Mouse (Mus musculus): ENCODE results near the gene Ank3. TPM values are rescaled to one million over a fixed set of nuclear protein-coding genes. Genes with fewer than 3 reads are reported as not detected.
A peak's percentile ranks its signal among the peaks of the same experiment; 100 is the strongest.

Ank3 gene
- polyA plus RNA-seq, 1 experiment from 2014 or later: 60.0 TPM

GRCm38 (mm10) chr10:70063881-70064555, 665.4 kb downstream of the Ank3 start:
- ATAC-seq: no peak

GRCm38 (mm10) chr10:70065191-70065590, 666.6 kb downstream of the Ank3 start:
- DNase-seq (ENCODE audit: low spot score) (peak; percentile 75), ATAC-seq (no peak)
- H3K9ac ChIP-seq (ENCODE audit: low read length): no peak overlapping the region
- WGBS: 32% methylated on average over 3 of the region's 3 CpGs
- no peak overlapping the region for H3K4me2 ChIP-seq (ENCODE audit: low read length)
- H3K9me3 ChIP-seq (replicated peaks; ENCODE audit: control insufficient read depth, low read length): no peaks in the 10 kb centered on the region
- H3K4me3 ChIP-seq (ENCODE audit: low read depth, low read length): no peak overlapping the region
- no peaks in the 10 kb centered on the region; the same call in 1 of the 2 replicates for H3K4me1 ChIP-seq (ENCODE audit: control insufficient read depth, insufficient read depth, low read length)
- H3K36me3 ChIP-seq (ENCODE audit: control insufficient read depth, insufficient read depth, low read length): no peaks in the 10 kb centered on the region
- H3K27me3 ChIP-seq (replicated peaks; ENCODE audit: control insufficient read depth, insufficient read depth, low read length): no peaks in the 10 kb centered on the region
- H3K27ac ChIP-seq (ENCODE audit: low read depth, low read length): no peak overlapping the region

More at GRCm38 (mm10) chr10:70063881-70064555, 665.4 kb downstream of the Ank3 start:
- Histone ChIP-seq H3K27ac (ENCODE audit: low read depth, low read length) (no peak overlapping the region), H3K36me3 (ENCODE audit: control insufficient read depth, insufficient read depth, low read length) (no peaks in the 10 kb centered on the region), H3K4me2 (ENCODE audit: low read length) (no peak overlapping the region), H3K4me3 (ENCODE audit: low read depth, low read length) (no peak overlapping the region), H3K27me3 (replicated peaks; ENCODE audit: control insufficient read depth, insufficient read depth, low read length) (no peaks in the 10 kb centered on the region), H3K4me1 (ENCODE audit: control insufficient read depth, insufficient read depth, low read length) (no peaks in the 10 kb centered on the region; the same call in none of the 2 replicates), H3K9ac (ENCODE audit: low read length) (no peak overlapping the region), H3K9me3 (replicated peaks; ENCODE audit: control insufficient read depth, low read length) (no peaks in the 10 kb centered on the region)
- DNase-seq (ENCODE audit: low spot score): no peak
- WGBS: 79% methylated on average over 6 of the region's 6 CpGs

- whole genome bisulfite sequencing: 36% methylated on average over 8 of the region's 8 CpGs
- H3K9me3 ChIP-seq (replicated peaks; ENCODE audit: control insufficient read depth, low read length): no peaks in the 10 kb centered on the region
- no peaks in the 10 kb centered on the region for H3K36me3 ChIP-seq (ENCODE audit: control insufficient read depth, insufficient read depth, low read length)
- H3K27me3 ChIP-seq (replicated peaks; ENCODE audit: control insufficient read depth, insufficient read depth, low read length): no peaks in the 10 kb centered on the region
- DNase-seq (ENCODE audit: low spot score) (peak; percentile 47), ATAC-seq (peak; percentile 74)
- H3K9ac ChIP-seq (ENCODE audit: low read length): no peak overlapping the region
- no peak overlapping the region for H3K4me3 ChIP-seq (ENCODE audit: low read depth, low read length)
- H3K4me2 ChIP-seq (ENCODE audit: low read length): no peak overlapping the region
- no peak overlapping the region for H3K27ac ChIP-seq (ENCODE audit: low read depth, low read length)
- H3K4me1 ChIP-seq (ENCODE audit: control insufficient read depth, insufficient read depth, low read length): no peaks in the 10 kb centered on the region
Observed at GRCm38 (mm10) chr10:70066497-70067168, 668.1 kb downstream of the Ank3 start.

GRCm38 (mm10) chr10:70067169-70068115, 668.9 kb downstream of the Ank3 start:
- no peak for DNase-seq (ENCODE audit: low spot score)
- H3K9ac ChIP-seq (ENCODE audit: low read length): no peak overlapping the region

DNA sequence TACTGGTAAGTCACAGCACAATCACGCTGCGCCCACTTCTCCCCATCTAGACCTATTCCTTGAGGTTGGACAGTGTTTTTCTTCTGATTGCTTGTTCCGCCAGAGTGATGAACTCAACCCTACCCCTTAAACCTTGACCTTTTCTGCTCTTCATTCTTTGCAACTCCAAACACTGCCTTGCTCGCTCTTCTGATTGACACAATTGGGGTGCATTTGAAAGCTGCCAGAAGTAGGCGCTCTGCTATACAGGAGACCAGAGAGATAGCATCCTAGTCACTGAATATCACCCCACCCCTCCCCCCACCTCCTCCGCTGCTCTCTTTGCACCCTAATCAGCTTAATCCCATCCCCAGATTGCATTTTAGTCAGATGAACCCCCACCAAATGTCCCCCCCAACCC, 670.7 kb downstream of the Ank3 start:
- no peak for ATAC-seq
- no peaks in the 10 kb centered on the region for H3K9me3 ChIP-seq (replicated peaks; ENCODE audit: control insufficient read depth, low read length)
- WGBS: 63% methylated on average over 6 of the region's 6 CpGs

More at GRCm38 (mm10) chr10:70067169-70068115, 668.9 kb downstream of the Ank3 start:
- peak; percentile 19; the same call in 1 of the 2 replicates for ATAC-seq
- no peaks in the 10 kb centered on the region for H3K27me3 ChIP-seq (replicated peaks; ENCODE audit: control insufficient read depth, insufficient read depth, low read length)
- no peaks in the 10 kb centered on the region for H3K9me3 ChIP-seq (replicated peaks; ENCODE audit: control insufficient read depth, low read length)
- H3K4me3 ChIP-seq (ENCODE audit: low read depth, low read length): no peak overlapping the region
- 64% methylated on average over 6 of the region's 6 CpGs for WGBS
- H3K4me1 ChIP-seq (ENCODE audit: control insufficient read depth, insufficient read depth, low read length): no peaks in the 10 kb centered on the region
- no peak overlapping the region for H3K4me2 ChIP-seq (ENCODE audit: low read length)
- H3K27ac ChIP-seq (ENCODE audit: low read depth, low read length): no peak overlapping the region
- H3K36me3 ChIP-seq (ENCODE audit: control insufficient read depth, insufficient read depth, low read length): no peaks in the 10 kb centered on the region

GRCm38 (mm10) chr10:70071334-70071733, 672.8 kb downstream of the Ank3 start:
- Histone ChIP-seq H3K9ac (ENCODE audit: low read length) (no peak overlapping the region), H3K4me2 (ENCODE audit: low read length) (no peak overlapping the region), H3K4me1 (ENCODE audit: control insufficient read depth, insufficient read depth, low read length) (no peaks in the 10 kb centered on the region), H3K36me3 (ENCODE audit: control insufficient read depth, insufficient read depth, low read length) (no peaks in the 10 kb centered on the region), H3K4me3 (ENCODE audit: low read depth, low read length) (no peak overlapping the region), H3K9me3 (replicated peaks; ENCODE audit: control insufficient read depth, low read length) (no peaks in the 10 kb centered on the region), H3K27ac (ENCODE audit: low read depth, low read length) (no peak overlapping the region), H3K27me3 (replicated peaks; ENCODE audit: control insufficient read depth, insufficient read depth, low read length) (no peaks in the 10 kb centered on the region)
- no peak for ATAC-seq
- 86% methylated on average over 4 of the region's 4 CpGs for WGBS
- no peak for DNase-seq (ENCODE audit: low spot score)

More for the DNA sequence above, 670.7 kb downstream of the Ank3 start:
- DNase-seq (ENCODE audit: low spot score): no peak
- Histone ChIP-seq H3K27me3 (replicated peaks; ENCODE audit: control insufficient read depth, insufficient read depth, low read length) (no peaks in the 10 kb centered on the region), H3K36me3 (ENCODE audit: control insufficient read depth, insufficient read depth, low read length) (no peaks in the 10 kb centered on the region), H3K4me2 (ENCODE audit: low read length) (no peak overlapping the region), H3K27ac (ENCODE audit: low read depth, low read length) (no peak overlapping the region), H3K4me3 (ENCODE audit: low read depth, low read length) (no peak overlapping the region), H3K9ac (ENCODE audit: low read length) (no peak overlapping the region), H3K4me1 (ENCODE audit: control insufficient read depth, insufficient read depth, low read length) (no peaks in the 10 kb centered on the region)

Other genes with a start within 250 kb of the Ank3 start
- 11.7 and 12.8 TPM in 2 replicates for gene Rhobtb1, start 247.3 kb upstream of the Ank3 start, polyA plus RNA-seq (2014; fragmentation: Nextera tagmentation; extraction: Ambion mirVana)
- 0.71 and 1.0 TPM in 2 replicates for gene A930033H14Rik, start 185.7 kb upstream of the Ank3 start, polyA plus RNA-seq (2014; fragmentation: Nextera tagmentation; extraction: Ambion mirVana)
- 209 and 304 TPM in 2 replicates for gene Cdk1, start 45.8 kb upstream of the Ank3 start, polyA plus RNA-seq (2014; fragmentation: Nextera tagmentation; extraction: Ambion mirVana)

Measured in forebrain, embryonic 14.5 days (tissue).